Comparison of ENCODE assay signal across 8 mouse cellular contexts in the genomic region with DNA sequence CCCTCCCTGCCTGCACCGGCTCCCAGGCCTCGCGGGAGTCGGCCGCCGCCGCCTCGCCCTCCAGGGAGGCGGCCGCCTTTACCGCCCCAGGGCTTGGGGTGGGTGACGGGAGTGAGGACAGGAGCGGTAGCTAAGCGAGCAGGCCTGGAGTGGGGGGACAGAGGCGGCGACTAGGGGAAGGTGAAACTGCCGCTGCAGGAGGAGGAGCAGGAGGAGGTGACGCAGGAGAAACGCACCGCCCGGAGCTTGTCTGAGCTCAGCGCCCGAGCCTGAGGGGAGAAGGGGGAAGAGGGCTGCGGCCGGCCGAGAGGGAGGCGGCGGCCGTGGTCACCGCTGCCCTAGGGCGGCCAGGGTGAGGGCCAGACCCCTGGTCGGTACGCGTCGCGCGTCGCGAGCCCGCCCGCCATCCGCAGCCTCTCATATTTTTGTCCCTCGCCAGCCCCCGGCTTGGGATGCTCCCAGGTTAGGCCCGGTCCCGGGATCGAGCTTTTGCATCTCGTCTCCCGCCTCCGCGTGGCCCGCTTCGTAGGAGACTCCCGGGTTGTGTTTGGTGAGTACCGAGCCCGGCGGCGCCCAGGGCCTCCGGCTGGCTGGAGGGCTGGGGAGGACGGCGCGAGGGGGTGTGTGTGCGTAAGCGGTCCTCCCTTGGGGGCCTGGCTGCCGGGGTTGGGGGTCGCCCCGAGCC. TPM values are rescaled to one million over a fixed set of nuclear protein-coding genes. Genes with fewer than 3 reads are reported as not detected.
DNase-seq lines count a peak whose midpoint lies in the region; ATAC-seq and TF ChIP-seq lines count a peak whose summit lies in the region.

No protein-coding gene starts in this region.

- peak overlapping the region; percentile 73 for H3K4me3 ChIP-seq in hindbrain, embryonic 16.5 days (ENCODE audit: low read length)
- peak overlapping the region; percentile 69 for H3K4me3 ChIP-seq in left cerebral cortex, adult 2 months
- H3K4me3 ChIP-seq in macrophage (ENCODE audit: inconsistent target), result peak overlapping the region; percentile 20; the same call in 1 of the 2 replicates

- WGBS in hindbrain, embryonic 16.5 days, result 21% methylated on average over 53 of the region's 67 CpGs
- WGBS in macrophage (ENCODE audit: missing documents), result 20% methylated on average over 21 of the region's 67 CpGs

- peak overlapping the region; percentile 95 for H3K27ac ChIP-seq in hindbrain, embryonic 16.5 days (ENCODE audit: low read depth, low read length)
- peak overlapping the region; percentile 93 for H3K27ac ChIP-seq in left cerebral cortex, adult 2 months
- 0 out of 2 replicates have a peak overlapping the region, but pooled peaks have one; percentile 25 for H3K27ac ChIP-seq in macrophage

- peak overlapping the region; percentile 2; the same call in 1 of the 2 replicates for H3K4me2 ChIP-seq in hindbrain, embryonic 16.5 days (ENCODE audit: low read length)

- in situ Hi-C loops in Patski (cut with MboI; ENCODE audit: low pct_unique_long_range_greater_than_20kb), result loop anchor here (10.0 kb wide), 1 partner anchor 147 kb away; no protein-coding TSS in a partner anchor

- peak overlapping the region; percentile 87 for H3K9ac ChIP-seq in hindbrain, embryonic 16.5 days (ENCODE audit: low read depth, low read length)

- TF ChIP-seq CTCF in Patski (IDR thresholded peaks at IDR 0.05), result no peak
- no peak for TF ChIP-seq CTCF in left cerebral cortex, adult 2 months (IDR thresholded peaks at IDR 0.05)

- no peak for DNase-seq in Patski (ENCODE audit: low read depth, low spot score)
- DNase-seq in cerebellum, postnatal 14 days, result peak; percentile 64 to 66
- DNase-seq in gastrocnemius, adult 18-20 months (ENCODE audit: low spot score), result peak; percentile 54
- peak; percentile 54 to 56 for DNase-seq in left cerebral cortex, adult 2 months (ENCODE audit: extremely low spot score in 1 of 2, low spot score in 2 of 2)
- peak; percentile 70 for DNase-seq in right cerebral cortex, adult 18-20 months
- DNase-seq in urinary bladder, postnatal 10 days (ENCODE audit: low spot score), result peak; percentile 16

- no peaks in the 10 kb centered on the region; the same call in 1 of the 2 replicates for H3K9me3 ChIP-seq in hindbrain, embryonic 16.5 days (ENCODE audit: control insufficient read depth, low read length)

- peak; percentile 65 for ATAC-seq in Patski
- ATAC-seq in hindbrain, embryonic 16.5 days, result peak; percentile 25

- POLR2A ChIA-PET in Patski (lab: Charles Lee), result interaction anchor here (0.8 to 1.3 kb wide), 2 partner anchors 23 to 47 kb away, joined by 3 to 4 read pairs; no protein-coding TSS in a partner anchor

- no peaks in the 10 kb centered on the region for H3K27me3 ChIP-seq in Patski
- no peaks in the 10 kb centered on the region; the same call in 1 of the 2 replicates for H3K27me3 ChIP-seq in hindbrain, embryonic 16.5 days (replicated peaks; ENCODE audit: control insufficient read depth, insufficient read depth, low read length)

- CTCF ChIA-PET in Patski (lab: Charles Lee), result interaction anchor here (0.7 to 1.1 kb wide), 2 partner anchors 22 to 30 kb away, joined by 3 read pairs; no protein-coding TSS in a partner anchor

- no peaks in the 10 kb centered on the region for H3K36me3 ChIP-seq in hindbrain, embryonic 16.5 days (ENCODE audit: control insufficient read depth, insufficient read depth, low read length)
- no peaks in the 10 kb centered on the region for H3K36me3 ChIP-seq in macrophage (ENCODE audit: inconsistent target)

- intact Hi-C loops in left cerebral cortex, adult 2 months (cut with DNase I), result loop anchor here (1.0 to 10.0 kb wide), 5 partner anchors 31 to 397 kb away; partner anchors contain the start of gene 1810030O07Rik

- H3K79me2 ChIP-seq in macrophage (ENCODE audit: inconsistent target), result peaks cover 42% of the 10 kb centered on the region

- H3K4me1 ChIP-seq in hindbrain, embryonic 16.5 days (ENCODE audit: control insufficient read depth, insufficient read depth, low read depth, low read length), result no peaks in the 10 kb centered on the region

RNA-seq across cellular contexts. Expression of gene Usp9x, which starts 0.6 kb away (rescaled TPM):
- polyA plus RNA-seq in Patski (2021) (122 TPM), macrophage (2018) (59.1 to 81.6 TPM (median 67.5 TPM) in 3 replicates)
- 100 to 1,000 TPM; 129 to 157 TPM for total RNA-seq in gastrocnemius, adult 18-20 months (2021)
- 22.9 and 29.8 TPM in 2 replicates for polyA plus RNA-seq in hindbrain, embryonic 16.5 days (2015; fragmentation: Nextera tagmentation; extraction: Ambion mirVana)
- 100 to 1,000 TPM; 245 to 256 TPM for total RNA-seq in left cerebral cortex, adult 2 months (2021)
- total RNA-seq in macrophage (2018; cell fraction: chromatin; rRNA removed), result 100 to 1,000 TPM; 170 to 387 (median 256) TPM
- 100 to 1,000 TPM in 22 of 26 experiments, 10 to 100 TPM in 4; 87.7 to 187 (median 127) TPM for total RNA-seq in macrophage (2018; cell fraction: cytosol; rRNA removed)
- 100 to 1,000 TPM; 149 to 279 (median 181) TPM for total RNA-seq in macrophage (2018; cell fraction: nucleus; rRNA removed)

Comparison
In these comparisons a context has a peak if more than half of its experiments do, and no peak if none do; other contexts are left out.
1. H3K27ac ChIP-seq: peak in every context shown above with its lines; median percentile 95 in hindbrain, embryonic 16.5 days; 93 in left cerebral cortex, adult 2 months; 25 in macrophage.
2. H3K4me3 ChIP-seq: peak in every context shown above with its lines; median percentile 73 in hindbrain, embryonic 16.5 days; 69 in left cerebral cortex, adult 2 months; 20 in macrophage.